Mouse (Mus musculus) adrenal gland, postnatal 10 days (tissue): ENCODE data around the gene Btbd35f5. TPM values are rescaled to one million over a fixed set of nuclear protein-coding genes. Genes with fewer than 3 reads are reported as not detected.
"Not testable (repeated sequence)": the region's sequence is repeated elsewhere in the genome, so short reads cannot be mapped to it uniquely, and the experiment has no call there.

Experiments used
- DNase-seq: peaks from one replicate; pipeline ENCODE4 v3.0.0; 2021; ENCODE audit warnings: mixed read lengths
- long read RNA-seq, 2 experiments: library from polyadenylated mRNA; stranded (forward); transcript quantifications; one replicate each; pipeline ENCODE4 v2.0.0; 2021
- total RNA-seq, 2 experiments: library from RNA; stranded (reverse); gene quantifications; 2 replicates each; pipeline ENCODE4 v1.2.3; 2021

The Btbd35f5 gene
- total RNA-seq, result not detected
- long read RNA-seq, experiment 1, result 0 reads
- long read RNA-seq, experiment 2, result 0 reads

DNA sequence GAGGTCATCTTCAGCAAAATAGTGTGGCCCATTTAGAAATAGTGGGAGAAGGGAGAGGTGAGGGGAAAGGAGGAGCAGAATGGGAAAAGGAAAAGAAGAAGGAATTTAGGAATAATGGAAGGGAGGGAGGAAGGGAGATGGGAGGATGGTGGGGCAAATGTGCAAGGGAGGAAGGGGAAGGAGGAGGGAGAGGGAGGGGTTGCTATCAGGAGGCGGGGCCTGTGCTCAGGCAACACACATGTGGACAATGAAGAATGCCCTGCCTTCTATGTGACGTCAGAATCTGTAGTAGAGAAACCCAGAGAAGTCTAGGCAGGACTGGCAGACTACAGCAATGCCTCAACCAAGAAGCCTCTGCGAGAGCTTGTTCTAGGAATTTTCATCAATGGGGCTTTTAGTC, at the start of gene Btbd35f5:
Gene Btbd35f5, plus strand, starts transcription at position 301 of the 400 bp plus-strand sequence.
- not testable (repeated sequence) for DNase-seq

DNA sequence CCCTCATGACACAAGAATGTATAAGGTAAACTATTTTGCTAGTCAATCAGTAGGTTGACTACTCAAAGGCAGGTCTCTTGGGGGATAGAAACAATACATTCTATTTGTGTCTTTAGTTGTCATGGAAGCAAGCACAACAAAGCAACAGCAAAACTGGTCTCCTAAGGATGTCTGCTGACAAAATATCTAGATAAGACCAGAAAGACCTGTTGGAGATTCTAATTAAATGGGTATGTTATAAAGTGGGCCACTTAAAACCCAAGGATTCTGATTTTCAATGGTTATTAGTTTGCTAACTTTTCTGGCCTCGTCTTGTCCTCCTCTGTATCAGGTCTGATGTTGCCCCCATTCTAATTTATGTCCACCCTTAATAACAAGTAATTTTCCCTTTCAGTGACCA, 32.2 kb upstream of the Btbd35f5 start, which contains the start of gene Gm21789:
Gene Gm21789, plus strand, starts transcription at position 301 of the 400 bp plus-strand sequence.
- not testable (repeated sequence) for DNase-seq

Other genes with a start within 250 kb of the Btbd35f5 start
- gene Btbd35f21, start 247.8 kb upstream of the Btbd35f5 start, total RNA-seq, result not detected
- not detected for gene Btbd35f30, start 79.3 kb upstream of the Btbd35f5 start, total RNA-seq
- not detected for gene Gm21789, start 32.1 kb upstream of the Btbd35f5 start, total RNA-seq